Mouse (Mus musculus) brain, embryonic 14.5 days (tissue): ENCODE data around the gene Chaf1b. TPM values are rescaled to one million over a fixed set of nuclear protein-coding genes. Genes with fewer than 3 reads are reported as not detected.

Experiments used
- DNase-seq: peaks from one replicate; pipeline ENCODE4 v3.0.0-alpha.2; 2011; ENCODE audit warnings: low read depth
- CTCF ChIP-seq: fragments of 200-500 bp; IDR thresholded peaks from 2 replicates; pipeline ENCODE4 v1.5.1; 2012; ENCODE audit warnings: inconsistent platforms, mild to moderate bottlenecking, moderate library complexity, borderline replicate concordance; ENCODE audit not compliant: insufficient read depth, insufficient read length; ENCODE audit errors: extremely low read depth
- POLR2A ChIP-seq: fragments of 200-500 bp; IDR thresholded peaks from 2 replicates; pipeline ENCODE4 v1.6.1; 2012; ENCODE audit warnings: mild to moderate bottlenecking, inconsistent platforms, borderline replicate concordance; ENCODE audit not compliant: poor library complexity, insufficient read depth, insufficient read length, severe bottlenecking; ENCODE audit errors: extremely low read depth
- polyA plus RNA-seq: library from polyadenylated mRNA; depleted of rRNA; stranded (reverse); fragments of >200 nt; gene quantifications from 2 replicates; pipeline ENCODE4 v1.2.3, GENCODE M21; 2012; rRNA removed

The Chaf1b gene
- polyA plus RNA-seq, 1 experiment: 20.5 TPM

DNA sequence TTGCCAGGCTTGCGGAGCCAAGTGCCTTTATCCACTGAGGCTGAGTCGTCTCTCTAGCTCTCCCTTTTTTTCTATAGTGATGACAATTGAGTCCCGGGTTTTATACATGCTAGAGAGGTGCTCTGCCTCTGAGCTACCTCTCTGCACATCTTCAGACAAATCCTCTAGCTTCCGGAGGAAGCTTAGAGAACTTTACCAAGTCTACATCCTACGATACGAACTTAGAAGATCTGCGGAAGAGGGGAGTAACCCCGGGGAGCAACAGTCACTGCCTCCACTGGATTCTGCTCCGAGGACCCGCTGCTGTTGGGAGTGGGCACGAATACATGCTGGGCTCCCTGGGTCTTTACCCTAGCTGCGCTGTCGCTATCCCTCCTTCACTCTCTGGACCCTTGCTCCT, 50.9 kb downstream of the Chaf1b start:
- TF ChIP-seq CTCF (no peak), POLR2A (no peak)
- no peak for DNase-seq

DNA sequence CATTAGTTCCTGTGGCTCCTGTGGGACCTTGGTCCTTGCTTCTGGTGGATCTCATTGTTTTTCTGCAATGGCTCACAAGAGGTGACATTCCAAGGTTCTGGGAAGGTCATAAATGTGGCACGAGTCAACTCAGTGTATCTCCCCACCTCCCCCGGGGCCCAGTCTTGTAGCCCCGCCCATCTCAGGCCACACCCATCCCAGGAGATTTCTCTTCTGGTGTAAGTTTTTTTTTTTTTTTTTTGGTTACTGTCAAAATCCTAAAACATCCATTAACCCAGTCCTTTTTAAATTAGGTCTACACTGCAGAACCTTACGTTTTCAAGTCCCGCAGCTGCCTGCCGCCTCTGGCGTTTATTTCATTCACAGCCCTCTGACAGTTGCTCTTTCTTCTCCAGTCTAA, 51.3 kb downstream of the Chaf1b start:
- DNase-seq: no peak
- no peak for TF ChIP-seq CTCF
- no peak for TF ChIP-seq POLR2A

DNA sequence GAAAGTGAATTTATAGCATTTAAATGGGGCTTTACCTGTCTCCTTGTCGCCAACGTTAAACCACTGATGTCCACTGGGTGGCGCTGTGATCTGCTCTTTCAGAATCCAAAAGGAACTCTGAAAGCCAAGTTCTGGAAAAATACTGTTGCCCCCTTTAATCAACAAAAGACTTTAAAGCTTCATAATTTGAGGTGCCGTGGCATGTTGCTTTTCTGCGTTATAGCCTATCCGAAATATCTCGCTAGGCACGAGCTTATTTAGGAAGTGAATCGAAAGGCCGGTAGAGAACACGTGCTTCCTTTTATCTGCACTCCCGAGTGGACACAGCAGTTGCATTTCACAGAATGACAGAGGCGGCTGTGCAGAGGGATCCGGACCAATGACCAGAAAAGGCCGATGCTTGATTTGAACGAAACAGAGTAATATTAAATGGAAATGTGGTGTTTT, 54.7 kb downstream of the Chaf1b start:
- DNase-seq: peak; percentile 90
- TF ChIP-seq CTCF: peak; percentile 83; the same call in 1 of the 2 replicates
- TF ChIP-seq POLR2A: no peak

DNA sequence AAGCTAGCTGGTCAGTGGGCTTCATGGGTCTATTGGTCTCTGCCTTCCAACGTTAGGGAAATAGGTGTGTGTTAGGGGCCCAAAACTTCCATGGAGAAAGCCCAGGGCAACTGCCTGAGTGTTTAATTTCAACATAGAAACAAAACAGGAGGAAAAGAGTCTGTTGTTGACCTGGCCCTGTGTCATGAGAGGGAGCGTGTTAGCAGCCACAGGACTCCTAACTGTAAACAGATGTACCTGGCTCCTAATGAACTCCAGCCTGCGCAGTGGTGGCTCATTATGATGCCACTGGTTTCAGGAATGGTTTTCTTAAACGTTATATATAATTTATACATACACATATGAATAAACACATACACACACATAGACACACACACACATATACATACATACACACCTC, 56.3 kb downstream of the Chaf1b start:
- no peak for DNase-seq
- TF ChIP-seq POLR2A (no peak), CTCF (no peak)

DNA sequence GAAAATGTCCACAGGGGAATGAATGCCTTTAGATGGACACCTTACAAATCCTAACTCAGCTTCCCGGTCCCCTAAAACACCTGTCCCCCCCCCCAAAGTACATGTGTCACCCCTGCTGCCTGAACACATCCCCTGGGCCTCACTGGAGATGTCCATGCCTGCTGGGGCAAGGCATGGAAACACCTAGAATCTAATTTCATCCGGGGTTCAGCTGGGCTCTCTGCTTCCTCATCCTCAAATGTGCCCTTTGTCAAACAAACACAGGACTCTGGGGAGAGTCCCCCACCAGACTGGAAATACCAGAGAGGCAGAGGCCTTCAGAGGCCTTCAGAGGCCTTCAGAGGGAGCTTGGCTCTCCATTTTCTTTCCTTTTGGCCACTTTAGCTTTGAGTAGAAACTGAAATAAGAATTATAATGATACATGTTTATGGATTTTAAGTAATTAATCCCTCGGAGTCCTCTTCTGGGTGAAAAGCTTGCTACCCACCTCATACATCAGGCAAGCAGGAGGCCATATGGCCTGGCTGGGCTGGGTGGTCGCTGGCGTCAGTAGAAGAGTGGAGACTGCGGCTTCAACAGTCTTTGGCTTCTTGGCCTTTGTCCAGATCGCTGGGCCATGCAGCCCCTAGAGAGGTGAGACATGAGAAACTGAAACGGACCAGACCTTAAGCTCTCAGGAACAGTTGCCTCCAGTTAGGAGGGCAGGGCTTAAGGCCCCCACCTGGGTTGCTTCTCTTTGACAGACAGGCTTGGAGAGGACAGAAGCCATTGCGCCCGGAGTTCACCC, 58.3 kb downstream of the Chaf1b start:
- TF ChIP-seq POLR2A (no peak), CTCF (no peak)
- DNase-seq: no peak

DNA sequence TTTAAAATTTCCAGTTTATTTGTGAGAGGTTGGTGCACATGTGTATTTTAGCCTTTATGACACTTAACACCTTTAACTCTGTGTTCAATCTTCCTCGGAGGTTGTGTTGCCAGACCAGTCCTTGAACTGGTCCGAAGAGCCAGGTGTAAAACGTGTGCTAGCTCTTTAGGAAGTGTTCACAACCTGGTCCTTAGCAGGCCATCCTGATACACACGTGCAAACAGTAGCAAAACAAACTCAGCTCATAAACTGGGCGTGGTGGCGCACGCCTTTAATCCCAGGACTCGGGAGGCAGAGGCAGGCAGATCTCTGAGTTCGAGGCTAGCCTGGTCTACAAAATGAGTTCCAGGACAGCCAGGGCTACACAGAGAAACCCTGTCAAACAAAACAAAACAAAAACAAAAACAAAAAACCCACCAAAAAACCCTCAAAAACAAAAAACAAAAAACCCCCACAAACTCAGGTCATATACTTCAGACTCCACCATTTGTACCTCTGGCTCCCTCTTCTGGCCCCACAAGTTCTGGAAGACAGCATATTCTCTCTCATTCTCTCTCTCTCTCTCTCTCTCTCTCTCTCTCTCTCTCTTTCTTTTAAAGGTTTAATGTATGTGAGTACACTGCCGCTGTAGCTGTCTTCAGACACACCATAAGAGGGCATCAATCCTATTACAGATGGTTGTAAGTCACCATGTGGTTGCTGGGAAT, 59.2 kb downstream of the Chaf1b start:
- TF ChIP-seq POLR2A (no peak), CTCF (no peak)
- DNase-seq: no peak

DNA sequence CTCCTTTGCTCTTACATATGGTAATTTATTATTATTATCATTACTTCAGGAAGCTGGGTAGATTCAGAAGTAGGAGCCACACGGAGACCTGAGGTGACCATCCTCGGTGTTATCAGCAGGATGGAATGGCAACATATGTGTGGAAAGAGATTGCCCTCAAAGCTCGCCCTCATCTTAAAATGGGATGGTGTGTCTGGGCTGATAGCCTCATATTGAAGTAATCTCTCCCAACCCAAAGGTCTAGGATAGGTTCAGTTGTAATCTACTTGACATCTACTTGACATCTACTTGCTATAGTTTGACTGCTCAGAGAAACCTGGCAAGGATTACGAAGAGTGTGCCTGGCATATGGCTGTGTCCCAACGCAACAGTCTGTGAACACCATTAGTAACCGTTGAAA, 60.6 kb downstream of the Chaf1b start:
- TF ChIP-seq CTCF (no peak), POLR2A (no peak)
- DNase-seq: no peak

DNA sequence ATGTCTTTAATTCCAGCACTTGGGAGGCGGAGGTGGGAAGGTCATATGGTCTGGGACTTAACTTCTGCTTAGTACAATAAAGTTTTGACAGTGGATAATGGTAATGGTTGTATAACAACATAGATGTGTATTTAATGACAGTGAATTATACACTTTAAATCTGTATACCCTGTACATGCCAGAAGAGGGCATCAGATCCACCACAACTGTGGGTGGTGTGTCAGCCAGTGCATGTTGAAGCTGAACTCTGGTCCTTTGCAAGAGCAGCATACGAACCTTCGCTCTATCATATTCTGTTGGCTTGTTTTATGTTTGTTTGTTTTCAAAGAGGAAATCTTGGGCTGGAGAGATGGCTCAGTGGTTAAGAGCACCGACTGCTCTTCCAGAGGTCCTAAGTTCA, 63.7 kb downstream of the Chaf1b start:
- no peak for TF ChIP-seq CTCF
- TF ChIP-seq POLR2A: no peak
- no peak for DNase-seq

Other genes with a start within 250 kb of the Chaf1b start
- 1.4 and 1.7 TPM in 2 replicates for gene Cbr3, start 200.7 kb upstream of the Chaf1b start, polyA plus RNA-seq
- 51.8 and 63.3 TPM in 2 replicates for gene Dop1b, start 172.0 kb upstream of the Chaf1b start, polyA plus RNA-seq
- 29.7 and 30.8 TPM in 2 replicates for gene Morc3, start 51.8 kb upstream of the Chaf1b start, polyA plus RNA-seq
- gene Cldn14, start 124.9 kb downstream of the Chaf1b start, polyA plus RNA-seq: 0.19 TPM in 1 of 2 replicates, not detected in the other
- gene Sim2, start 201.0 kb downstream of the Chaf1b start, polyA plus RNA-seq: 0.74 and 0.81 TPM in 2 replicates